Mouse (Mus musculus) MEL (cell line): ENCODE measurements at regions not wholly inside any gene's neighbourhood (a gene's known extent, or its start where the extent isn't known, plus 50 kb on each side); places are given as distances from the start of the nearest gene placed in this dataset.

Experiments
- DNase-seq: peaks from one replicate; pipeline ENCODE4 v3.0.0; 2011; ENCODE audit warnings: low read depth, low spot score
- H3K27ac ChIP-seq: 2 replicates; pipeline ENCODE4 v1.5.1; 2012; ENCODE audit warnings: low read depth, mild to moderate bottlenecking, control low read depth, low read length, moderate library complexity; ENCODE audit not compliant: control insufficient read depth
- H3K27me3 ChIP-seq, 2 experiments: fragments of 150-350 bp in 1 of 2; sonication (generic) in 1 of 2; 2 replicates each; pipeline ENCODE4 v1.6.1; 2012; ENCODE audit warnings: low read length in 2 of 2, mild to moderate bottlenecking in 2 of 2, improper control_type of control experiment in 1 of 2, moderate library complexity in 1 of 2; ENCODE audit not compliant: insufficient read depth in 2 of 2, control insufficient read depth in 1 of 2
- H3K36me3 ChIP-seq, 2 experiments: 2 replicates each; pipeline ENCODE4 v1.6.1; 2012 to 2014; ENCODE audit warnings: low read length in 2 of 2, improper control_type of control experiment in 1 of 2, inconsistent platforms in 1 of 2, mild to moderate bottlenecking in 1 of 2; ENCODE audit not compliant: insufficient read depth in 2 of 2, control insufficient read depth in 1 of 2
- H3K4me1 ChIP-seq, 2 experiments: fragments of 150-350 bp in 1 of 2; sonication (generic) in 1 of 2; 2 replicates each; pipeline ENCODE4 v1.6.1; 2012; ENCODE audit warnings: low read length in 2 of 2, improper control_type of control experiment in 1 of 2, mild to moderate bottlenecking in 1 of 2; ENCODE audit not compliant: insufficient read depth in 2 of 2, control insufficient read depth in 1 of 2
- H3K4me3 ChIP-seq, 2 experiments: fragments of 150-350 bp in 1 of 2; sonication (generic) in 1 of 2; 2 replicates each; pipeline ENCODE4 v1.5.1; 2012; ENCODE audit warnings: low read depth in 2 of 2, low read length in 2 of 2, mild to moderate bottlenecking in 2 of 2, moderate library complexity in 2 of 2, control low read depth in 1 of 2, improper control_type of control experiment in 1 of 2; ENCODE audit not compliant: control insufficient read depth in 1 of 2, insufficient read depth in 1 of 2
- H3K79me2 ChIP-seq: 2 replicates; pipeline ENCODE4 v1.6.1; 2012; ENCODE audit warnings: mild to moderate bottlenecking, low read length, moderate library complexity; ENCODE audit not compliant: control insufficient read depth, poor library complexity, insufficient read depth
- H3K9ac ChIP-seq: 2 replicates; pipeline ENCODE4 v1.6.1; 2012; ENCODE audit warnings: low read depth, mild to moderate bottlenecking, control low read depth, low read length, moderate library complexity; ENCODE audit not compliant: control insufficient read depth, poor library complexity, severe bottlenecking
- H3K9me3 ChIP-seq: fragments of 150-350 bp; sonication (generic); replicated peaks from 2 replicates; pipeline ENCODE4 v1.6.1; 2012; ENCODE audit warnings: mild to moderate bottlenecking, low read length, improper control_type of control experiment, moderate library complexity; ENCODE audit not compliant: insufficient read depth
- BHLHE40 ChIP-seq: IDR thresholded peaks from 2 replicates; pipeline ENCODE4 v1.6.1; 2012; ENCODE audit warnings: low read depth, mild to moderate bottlenecking, inconsistent platforms, low read length, improper control_type of control experiment, borderline replicate concordance
- CTCF ChIP-seq, 3 experiments: IDR thresholded peaks in 2 of 3; conservative IDR thresholded peaks in 1 of 3; 2 replicates each; pipeline ENCODE4 v1.5.1; 2011 to 2012; ENCODE audit warnings: low read length in 3 of 3, low read depth in 2 of 3, mild to moderate bottlenecking in 2 of 3, improper control_type of control experiment in 1 of 3, inconsistent platforms in 1 of 3, mixed read lengths in 1 of 3, moderate library complexity in 1 of 3; ENCODE audit not compliant: control insufficient read depth in 1 of 3, insufficient read depth in 1 of 3, poor library complexity in 1 of 3, severe bottlenecking in 1 of 3
- ELF1 ChIP-seq: IDR thresholded peaks from 2 replicates; pipeline ENCODE4 v1.6.1; 2014; ENCODE audit warnings: low read depth, mild to moderate bottlenecking, inconsistent platforms, low read length, improper control_type of control experiment, moderate library complexity
- EP300 ChIP-seq, 2 experiments: IDR thresholded peaks; 2 replicates each; pipeline ENCODE4 v1.6.1; 2011; ENCODE audit warnings: improper control_type of control experiment in 2 of 2, low read length in 2 of 2, low read depth in 1 of 2, mild to moderate bottlenecking in 1 of 2
- ETS1 ChIP-seq: IDR thresholded peaks from 2 replicates; pipeline ENCODE4 v1.6.1; 2012; ENCODE audit warnings: low read depth, mild to moderate bottlenecking, inconsistent platforms, low read length, improper control_type of control experiment, moderate library complexity
- GATA1 ChIP-seq: IDR thresholded peaks from 2 replicates; pipeline ENCODE4 v1.6.1; 2011; ENCODE audit warnings: low read depth, low read length, improper control_type of control experiment
- JUND ChIP-seq: IDR thresholded peaks from 2 replicates; pipeline ENCODE4 v1.6.1; 2011; ENCODE audit warnings: low read depth, mild to moderate bottlenecking, improper control_type of control experiment, low read length
- MAX ChIP-seq: IDR thresholded peaks from 2 replicates; pipeline ENCODE4 v1.6.1; 2011; ENCODE audit warnings: low read length, improper control_type of control experiment
- MEF2A ChIP-seq: IDR thresholded peaks from 2 replicates; pipeline ENCODE4 v1.6.1; 2014; ENCODE audit warnings: low read depth, mild to moderate bottlenecking, inconsistent platforms, low read length, improper control_type of control experiment; ENCODE audit not compliant: poor library complexity, insufficient replicate concordance, severe bottlenecking; ENCODE audit errors: extremely low read depth
- MXI1 ChIP-seq: IDR thresholded peaks from 2 replicates; pipeline ENCODE4 v1.6.1; 2011; ENCODE audit warnings: mild to moderate bottlenecking, low read depth, low read length, improper control_type of control experiment
- POLR2A ChIP-seq, 2 experiments: IDR thresholded peaks; 2 replicates each; pipeline ENCODE4 v1.6.1; 2011 to 2012; ENCODE audit warnings: low read length in 2 of 2, mild to moderate bottlenecking in 2 of 2, control low read depth in 1 of 2, improper control_type of control experiment in 1 of 2, low read depth in 1 of 2, moderate library complexity in 1 of 2; ENCODE audit not compliant: control insufficient read depth in 1 of 2, insufficient read depth in 1 of 2, poor library complexity in 1 of 2
- POLR2AphosphoS2 ChIP-seq: IDR thresholded peaks from 2 replicates; pipeline ENCODE4 v1.6.1; 2011; ENCODE audit warnings: low read length, improper control_type of control experiment
- POLR2AphosphoS5 ChIP-seq: IDR thresholded peaks from 2 replicates; pipeline ENCODE4 v1.6.1; 2012; ENCODE audit warnings: low read depth, borderline replicate concordance, mild to moderate bottlenecking, inconsistent platforms, low read length, moderate library complexity, mixed read lengths
- RAD21 ChIP-seq: IDR thresholded peaks from 2 replicates; pipeline ENCODE4 v1.6.1; 2011; ENCODE audit warnings: mild to moderate bottlenecking, low read depth, low read length, improper control_type of control experiment
- RCOR1 ChIP-seq: IDR thresholded peaks from 2 replicates; pipeline ENCODE4 v1.6.1; 2012; ENCODE audit warnings: low read depth, mild to moderate bottlenecking, inconsistent platforms, low read length, improper control_type of control experiment
- SMC3 ChIP-seq: IDR thresholded peaks from 2 replicates; pipeline ENCODE4 v1.6.1; 2011; ENCODE audit warnings: low read depth, low read length, improper control_type of control experiment
- TCF12 ChIP-seq: IDR thresholded peaks from 2 replicates; pipeline ENCODE4 v1.6.1; 2014; ENCODE audit warnings: low read depth, mild to moderate bottlenecking, inconsistent platforms, low read length, improper control_type of control experiment, moderate library complexity
- UBTF ChIP-seq: IDR thresholded peaks from 2 replicates; pipeline ENCODE4 v1.6.1; 2012; ENCODE audit warnings: low read depth, mild to moderate bottlenecking, inconsistent platforms, low read length, improper control_type of control experiment, moderate library complexity, borderline replicate concordance; ENCODE audit not compliant: insufficient read depth
- USF1 ChIP-seq: IDR thresholded peaks from 2 replicates; pipeline ENCODE4 v1.6.1; 2014; ENCODE audit warnings: low read depth, mild to moderate bottlenecking, inconsistent platforms, low read length, improper control_type of control experiment, moderate library complexity
- USF2 ChIP-seq, 2 experiments: IDR thresholded peaks; 2 replicates each; pipeline ENCODE4 v1.6.1; 2011 to 2012; ENCODE audit warnings: improper control_type of control experiment in 2 of 2, low read length in 2 of 2, borderline replicate concordance in 1 of 2, inconsistent platforms in 1 of 2, low read depth in 1 of 2, mild to moderate bottlenecking in 1 of 2; ENCODE audit not compliant: insufficient read depth in 1 of 2
- ZC3H11A ChIP-seq: IDR thresholded peaks from 2 replicates; pipeline ENCODE4 v1.6.1; 2012; ENCODE audit warnings: low read depth, mild to moderate bottlenecking, inconsistent platforms, low read length, improper control_type of control experiment
- ZKSCAN1 ChIP-seq: IDR thresholded peaks from 2 replicates; pipeline ENCODE4 v1.6.1; 2012; ENCODE audit warnings: low read depth, mild to moderate bottlenecking, inconsistent platforms, low read length, improper control_type of control experiment, moderate library complexity
- ZNF384 ChIP-seq: IDR thresholded peaks from 2 replicates; pipeline ENCODE4 v1.6.1; 2012; ENCODE audit warnings: low read depth, mild to moderate bottlenecking, inconsistent platforms, low read length, improper control_type of control experiment

GRCm38 (mm10) chr3:18715776-18716175, 767.6 kb downstream of the Cypt12 start:
- Histone ChIP-seq H3K36me3 (no peaks in the 10 kb centered on the region), H3K4me3 (no peak overlapping the region), H3K9ac (no peak overlapping the region), H3K4me1 (no peaks in the 10 kb centered on the region), H3K79me2 (no peaks in the 10 kb centered on the region)
- TF ChIP-seq ZKSCAN1: no peak
- TF ChIP-seq JUND: no peak
- TF ChIP-seq ELF1: no peak
- TF ChIP-seq SMC3: no peak
- TF ChIP-seq MXI1: no peak
- no peak for TF ChIP-seq POLR2AphosphoS5
- TF ChIP-seq POLR2AphosphoS2: no peak
- TF ChIP-seq BHLHE40: no peak
- TF ChIP-seq POLR2A (IDR thresholded peaks at IDR 0.05; ENCODE audit: control insufficient read depth in 1 of 2, insufficient read depth in 1 of 2, low read depth in 1 of 2, low read length in 2 of 2, poor library complexity in 1 of 2): no peak
- TF ChIP-seq UBTF: no peak
- TF ChIP-seq MEF2A: no peak
- TF ChIP-seq RAD21: no peak
- TF ChIP-seq ZNF384: no peak
- TF ChIP-seq USF1: no peak
- TF ChIP-seq MAX: no peak
- TF ChIP-seq RCOR1: no peak
- no peak for TF ChIP-seq ETS1
- TF ChIP-seq TCF12: no peak
- TF ChIP-seq, all 39 proteins: peak for 0
- H3K9me3 ChIP-seq: no peaks in the 10 kb centered on the region
- no peaks in the 10 kb centered on the region for H3K27me3 ChIP-seq
- DNase-seq: no peak
- H3K27ac ChIP-seq: no peak overlapping the region

GRCm38 (mm10) chr3:18725507-18725906, 777.3 kb downstream of the Cypt12 start:
- no peaks in the 10 kb centered on the region for H3K27me3 ChIP-seq

More at GRCm38 (mm10) chr3:18725507-18725906, 777.3 kb downstream of the Cypt12 start:
- Histone ChIP-seq H3K27ac (no peak overlapping the region), H3K4me1 (no peaks in the 10 kb centered on the region), H3K36me3 (no peaks in the 10 kb centered on the region), H3K9me3 (no peaks in the 10 kb centered on the region), H3K9ac (no peak overlapping the region), H3K79me2 (no peaks in the 10 kb centered on the region), H3K4me3 (no peak overlapping the region)
- no peak for TF ChIP-seq GATA1
- TF ChIP-seq ZC3H11A: no peak
- TF ChIP-seq CTCF (IDR thresholded peaks at IDR 0.05 in 2 of 3, conservative IDR thresholded peaks at IDR 0.05 in 1 of 3; ENCODE audit: control insufficient read depth in 1 of 3, insufficient read depth in 1 of 3, low read depth in 2 of 3, low read length in 3 of 3, poor library complexity in 1 of 3, severe bottlenecking in 1 of 3): no peak
- no peak for TF ChIP-seq EP300 (IDR thresholded peaks at IDR 0.05; ENCODE audit: low read depth in 1 of 2, low read length in 2 of 2)
- TF ChIP-seq ELF1: no peak
- TF ChIP-seq USF2 (IDR thresholded peaks at IDR 0.05; ENCODE audit: borderline replicate concordance in 1 of 2, insufficient read depth in 1 of 2, low read depth in 1 of 2, low read length in 2 of 2): no peak
- no peak for TF ChIP-seq BHLHE40
- no peak for TF ChIP-seq JUND
- no peak for DNase-seq
